Mouse (Mus musculus): Measurements from ENCODE around the gene Fgf11. TPM values are rescaled to one million over a fixed set of nuclear protein-coding genes. Genes with fewer than 3 reads are reported as not detected.
A peak's percentile ranks its signal among the peaks of the same experiment; 100 is the strongest.

Gene Fgf11
- polyA plus RNA-seq, 1 experiment from 2014 or later, result 2.0 TPM

- Histone ChIP-seq H3K4me1 (peaks cover 50% of the 10 kb centered on the region), H3K27ac (replicated peaks) (peak overlapping the region; percentile 69), H3K27me3 (replicated peaks) (peaks cover 52% of the 10 kb centered on the region), H3K9me3 (no peaks in the 10 kb centered on the region), H3K9ac (peak overlapping the region; percentile 84), H3K4me3 (peak overlapping the region; percentile 64), H3K4me2 (peak overlapping the region; percentile 88), H3K36me3 (peaks cover 9% of the 10 kb centered on the region; the same call in 1 of the 2 replicates)
- no peak for ATAC-seq (ENCODE audit: extremely low read depth, insufficient number of reproducible peaks, low FRiP score, low TSS enrichment)
- 1% methylated on average over 51 of the region's 52 CpGs for WGBS
These were observed 35.3 kb upstream of the Fgf11 start for GRCm38 (mm10) chr11:69836703-69837576.

GRCm38 (mm10) chr11:69835966-69836335 lies 34.3 kb upstream of the Fgf11 start:
- ATAC-seq (ENCODE audit: extremely low read depth, insufficient number of reproducible peaks, low FRiP score, low TSS enrichment), result no peak
- Histone ChIP-seq H3K36me3 (peaks cover 9% of the 10 kb centered on the region; the same call in 1 of the 2 replicates), H3K4me1 (peaks cover 50% of the 10 kb centered on the region), H3K27me3 (replicated peaks) (peaks cover 52% of the 10 kb centered on the region), H3K9me3 (no peaks in the 10 kb centered on the region), H3K4me2 (peak overlapping the region; percentile 88), H3K4me3 (peak overlapping the region; percentile 64), H3K27ac (replicated peaks) (no peak overlapping the region), H3K9ac (peak overlapping the region; percentile 84)
- 24% methylated on average over 4 of the region's 4 CpGs for WGBS

- no peak for ATAC-seq (ENCODE audit: extremely low read depth, insufficient number of reproducible peaks, low FRiP score, low TSS enrichment)
- no peaks in the 10 kb centered on the region for H3K9me3 ChIP-seq
- H3K27me3 ChIP-seq (replicated peaks), result peaks cover 52% of the 10 kb centered on the region
- H3K4me3 ChIP-seq, result peak overlapping the region; percentile 64
- 16% methylated on average over 9 of the region's 9 CpGs for WGBS
- H3K9ac ChIP-seq, result peak overlapping the region; percentile 84
- H3K27ac ChIP-seq (replicated peaks), result no peak overlapping the region
- peak overlapping the region; percentile 88 for H3K4me2 ChIP-seq
- peaks cover 9% of the 10 kb centered on the region; the same call in 1 of the 2 replicates for H3K36me3 ChIP-seq
- peaks cover 50% of the 10 kb centered on the region for H3K4me1 ChIP-seq
These were observed 33.8 kb upstream of the Fgf11 start for GRCm38 (mm10) chr11:69835326-69835965.

GRCm38 (mm10) chr11:69834001-69834549 lies 32.4 kb upstream of the Fgf11 start:
- WGBS, result 6% methylated on average over 47 of the region's 48 CpGs
- H3K9me3 ChIP-seq, result no peaks in the 10 kb centered on the region
- peaks cover 44% of the 10 kb centered on the region for H3K4me1 ChIP-seq
- H3K36me3 ChIP-seq, result peaks cover 9% of the 10 kb centered on the region; the same call in 1 of the 2 replicates
- peak overlapping the region; percentile 88 for H3K4me2 ChIP-seq
- H3K9ac ChIP-seq, result peak overlapping the region; percentile 83
- peak overlapping the region; percentile 53 for H3K4me3 ChIP-seq
- H3K27ac ChIP-seq (replicated peaks), result no peak overlapping the region
- peaks cover 52% of the 10 kb centered on the region for H3K27me3 ChIP-seq (replicated peaks)
- no peak for ATAC-seq (ENCODE audit: extremely low read depth, insufficient number of reproducible peaks, low FRiP score, low TSS enrichment)

- H3K27ac ChIP-seq (replicated peaks), result no peak overlapping the region
- peak overlapping the region; percentile 88 for H3K4me2 ChIP-seq
- H3K27me3 ChIP-seq (replicated peaks), result peaks cover 52% of the 10 kb centered on the region
- WGBS, result 31% methylated on average over 8 of the region's 8 CpGs
- H3K9me3 ChIP-seq, result no peaks in the 10 kb centered on the region
- H3K36me3 ChIP-seq, result peaks cover 9% of the 10 kb centered on the region; the same call in 1 of the 2 replicates
- no peak for ATAC-seq (ENCODE audit: extremely low read depth, insufficient number of reproducible peaks, low FRiP score, low TSS enrichment)
- peak overlapping the region; percentile 83 for H3K9ac ChIP-seq
- peaks cover 40% of the 10 kb centered on the region for H3K4me1 ChIP-seq
- peak overlapping the region; percentile 53 for H3K4me3 ChIP-seq
These were observed 31.9 kb upstream of the Fgf11 start for GRCm38 (mm10) chr11:69833554-69833953.

- WGBS, result 77% methylated on average over 5 of the region's 5 CpGs
- H3K9me3 ChIP-seq, result no peaks in the 10 kb centered on the region
- no peak for ATAC-seq (ENCODE audit: extremely low read depth, insufficient number of reproducible peaks, low FRiP score, low TSS enrichment)
These were observed 27.2 kb upstream of the Fgf11 start for GRCm38 (mm10) chr11:69828832-69829231.

GRCm38 (mm10) chr11:69823456-69823855 lies 21.8 kb upstream of the Fgf11 start:
- Histone ChIP-seq H3K9ac (no peak overlapping the region), H3K4me2 (no peak overlapping the region), H3K4me1 (no peaks in the 10 kb centered on the region), H3K9me3 (no peaks in the 10 kb centered on the region), H3K36me3 (peaks cover 31% of the 10 kb centered on the region), H3K4me3 (no peak overlapping the region), H3K27ac (replicated peaks) (no peak overlapping the region), H3K27me3 (replicated peaks) (no peaks in the 10 kb centered on the region; the same call in 1 of the 2 replicates)
- 57% methylated on average over 2 of the region's 2 CpGs for WGBS
- no peak for ATAC-seq (ENCODE audit: extremely low read depth, insufficient number of reproducible peaks, low FRiP score, low TSS enrichment)

More at GRCm38 (mm10) chr11:69828832-69829231, 27.2 kb upstream of the Fgf11 start:
- peaks cover 39% of the 10 kb centered on the region for H3K36me3 ChIP-seq
- peaks cover 19% of the 10 kb centered on the region for H3K27me3 ChIP-seq (replicated peaks)
- H3K27ac ChIP-seq (replicated peaks), result no peak overlapping the region
- peaks cover 6% of the 10 kb centered on the region for H3K4me1 ChIP-seq
- no peak overlapping the region for H3K4me3 ChIP-seq
- H3K9ac ChIP-seq, result no peak overlapping the region
- H3K4me2 ChIP-seq, result no peak overlapping the region

- Histone ChIP-seq H3K4me1 (no peaks in the 10 kb centered on the region), H3K9ac (no peak within 1 kb of the TSS), H3K4me3 (no peak within 1 kb of the TSS), H3K36me3 (peaks cover 18% of the 10 kb centered on the region), H3K27me3 (replicated peaks) (no peaks in the 10 kb centered on the region; the same call in 1 of the 2 replicates), H3K27ac (replicated peaks) (no peak within 1 kb of the TSS), H3K4me2 (no peak within 1 kb of the TSS), H3K9me3 (0 out of 2 replicates have a peak, but pooled peaks cover 8% of the 10 kb centered on the region)
- WGBS, result 73% methylated on average over 3 of the region's 3 CpGs
- ATAC-seq (ENCODE audit: extremely low read depth, insufficient number of reproducible peaks, low FRiP score, low TSS enrichment), result no peak
These were observed 20.4 kb upstream of the Fgf11 start, which contains the start of gene Spem1 for GRCm38 (mm10) chr11:69822080-69822479. Spem1 (minus strand) TSS chr11:69822180.

GRCm38 (mm10) chr11:69818871-69819270 lies 17.2 kb upstream of the Fgf11 start:
- Histone ChIP-seq H3K4me2 (no peak overlapping the region), H3K27ac (replicated peaks) (no peak overlapping the region), H3K36me3 (no peaks in the 10 kb centered on the region), H3K9me3 (0 out of 2 replicates have a peak, but pooled peaks cover 8% of the 10 kb centered on the region), H3K9ac (no peak overlapping the region), H3K4me3 (no peak overlapping the region), H3K27me3 (replicated peaks) (no peaks in the 10 kb centered on the region; the same call in 1 of the 2 replicates), H3K4me1 (no peaks in the 10 kb centered on the region)
- 77% methylated on average over 8 of the region's 8 CpGs for WGBS
- ATAC-seq (ENCODE audit: extremely low read depth, insufficient number of reproducible peaks, low FRiP score, low TSS enrichment), result no peak

GRCm38 (mm10) chr11:69818365-69818764 lies 16.7 kb upstream of the Fgf11 start, which contains the start of gene Spem2:
Spem2 (minus strand) TSS chr11:69818465.
- Histone ChIP-seq H3K27ac (replicated peaks) (no peak within 1 kb of the TSS), H3K9ac (no peak within 1 kb of the TSS), H3K36me3 (no peaks in the 10 kb centered on the region), H3K4me2 (no peak within 1 kb of the TSS), H3K4me1 (no peaks in the 10 kb centered on the region), H3K9me3 (0 out of 2 replicates have a peak, but pooled peaks cover 8% of the 10 kb centered on the region), H3K27me3 (replicated peaks) (no peaks in the 10 kb centered on the region; the same call in 1 of the 2 replicates), H3K4me3 (no peak within 1 kb of the TSS)
- ATAC-seq (ENCODE audit: extremely low read depth, insufficient number of reproducible peaks, low FRiP score, low TSS enrichment), result no peak
- WGBS, result 65% methylated on average over 2 of the region's 2 CpGs

GRCm38 (mm10) chr11:69816520-69816919 lies 14.9 kb upstream of the Fgf11 start:
- WGBS, result 89% methylated on average over 12 of the region's 12 CpGs
- no peaks in the 10 kb centered on the region for H3K27me3 ChIP-seq (replicated peaks)
- ATAC-seq (ENCODE audit: extremely low read depth, insufficient number of reproducible peaks, low FRiP score, low TSS enrichment), result no peak
- no peak overlapping the region for H3K27ac ChIP-seq (replicated peaks)
- H3K36me3 ChIP-seq, result no peaks in the 10 kb centered on the region
- no peaks in the 10 kb centered on the region for H3K4me1 ChIP-seq
- H3K9me3 ChIP-seq, result 0 out of 2 replicates have a peak, but pooled peaks cover 8% of the 10 kb centered on the region
- H3K4me2 ChIP-seq, result no peak overlapping the region
- H3K9ac ChIP-seq, result no peak overlapping the region
- no peak overlapping the region for H3K4me3 ChIP-seq

Data from heart, embryonic 13.5 days (tissue).